Mouse (Mus musculus): ENCODE results near the gene Zfp941.

Zfp941 gene

DNA sequence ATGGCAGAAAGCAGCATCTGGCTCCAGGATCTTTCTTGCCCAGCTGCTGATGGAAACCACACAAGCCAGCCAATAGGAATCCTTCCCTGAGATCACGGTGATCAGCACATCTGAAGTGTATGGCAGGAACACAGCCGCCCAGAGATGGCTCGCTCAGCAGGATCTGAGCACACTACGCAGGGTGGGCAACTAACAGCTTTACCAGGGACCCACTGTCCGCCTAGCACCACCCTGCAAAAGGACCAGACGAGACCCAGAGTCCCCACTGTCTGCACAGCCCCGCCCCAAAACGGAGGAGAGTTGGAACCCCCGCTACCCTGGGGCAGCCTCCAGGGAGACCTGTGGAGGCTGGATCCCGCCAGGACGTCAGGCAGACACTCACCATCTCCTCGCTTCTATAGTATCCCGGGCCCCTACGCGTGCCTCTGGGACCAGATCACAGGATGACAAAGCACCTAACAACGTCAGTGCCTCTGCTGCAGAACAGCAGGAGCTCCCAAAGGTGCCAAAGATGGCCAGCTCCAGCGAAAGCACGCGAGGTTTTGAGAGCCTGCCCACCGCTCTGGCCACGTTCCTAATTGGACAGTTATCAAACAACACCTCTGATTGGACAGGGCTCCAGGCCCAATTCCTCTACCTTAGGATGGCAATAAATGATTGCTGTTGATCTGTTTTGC, at the start of gene Zfp941:
Gene Zfp941 (minus strand): TSS at position 526 of the 677 bp plus-strand sequence.
- DNase-seq (ENCODE audit: extremely low spot score, low read depth, low spot score), result peak; percentile 39

DNA sequence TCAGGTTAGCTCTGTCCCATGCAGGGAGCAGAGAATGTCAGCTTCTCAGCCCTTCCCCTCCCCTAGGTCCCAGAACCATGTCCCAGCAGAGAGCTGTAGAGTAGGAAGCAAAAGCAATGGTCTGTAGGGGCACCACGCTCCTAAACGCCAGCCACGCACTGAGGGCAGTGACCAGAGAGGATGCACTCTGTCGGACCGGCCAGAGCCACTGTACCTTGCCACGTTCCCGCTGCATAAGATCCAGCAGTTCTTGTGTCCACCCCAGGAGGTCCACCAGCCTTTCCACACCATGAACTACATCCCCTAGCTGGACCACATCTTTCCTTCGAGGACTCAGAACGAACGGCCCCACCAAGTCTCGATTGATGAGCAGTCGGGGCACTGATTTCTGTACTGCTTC, 42.8 kb upstream of the Zfp941 start:
- DNase-seq (ENCODE audit: extremely low spot score, low read depth, low spot score), result no peak

DNA sequence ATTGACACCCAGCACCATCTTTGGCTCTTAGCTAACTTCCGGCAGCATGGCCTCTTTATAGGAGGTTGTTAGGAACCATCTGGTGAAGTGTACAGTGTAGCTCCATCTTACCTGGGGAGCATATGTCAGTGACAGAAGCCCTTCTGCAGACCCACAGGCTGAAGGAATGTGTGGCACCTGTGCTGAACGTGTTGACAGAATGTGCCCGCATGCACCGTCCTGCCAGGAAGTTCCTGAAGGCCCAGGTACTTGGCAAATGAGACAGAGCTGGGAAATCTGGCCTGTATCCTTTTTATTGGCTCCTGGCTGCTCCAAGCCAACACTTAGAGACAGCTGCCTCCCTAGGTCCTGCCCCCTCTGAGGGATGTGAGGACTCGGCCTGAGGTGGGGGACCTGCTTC, 38.8 kb upstream of the Zfp941 start:
- DNase-seq (ENCODE audit: extremely low spot score, low read depth, low spot score), result no peak

GRCm38 (mm10) chr7:140859997-140860396, 38.0 kb upstream of the Zfp941 start:
- DNase-seq (ENCODE audit: extremely low spot score, low read depth, low spot score), result no peak

DNA sequence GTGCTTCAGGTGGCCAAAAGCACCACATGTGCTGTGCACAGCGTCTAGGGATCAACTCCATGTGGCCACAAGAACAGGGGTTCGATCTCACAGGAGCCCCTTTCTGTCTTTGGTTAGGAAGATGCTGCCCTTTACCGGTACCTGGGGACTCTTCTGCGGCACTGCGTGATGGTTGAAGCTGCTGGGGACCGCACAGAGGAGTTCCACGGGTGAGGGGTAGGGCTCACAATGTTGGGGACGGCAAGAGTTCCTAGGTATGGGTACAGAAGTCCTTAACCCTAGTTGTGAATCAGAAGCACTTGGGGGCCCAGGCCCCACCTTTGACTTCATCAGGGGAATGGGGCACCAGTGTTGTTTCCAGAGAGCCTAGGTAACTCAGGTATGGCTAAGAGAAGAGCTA, 36.8 kb upstream of the Zfp941 start:
- no peak for DNase-seq (ENCODE audit: extremely low spot score, low read depth, low spot score)

DNA sequence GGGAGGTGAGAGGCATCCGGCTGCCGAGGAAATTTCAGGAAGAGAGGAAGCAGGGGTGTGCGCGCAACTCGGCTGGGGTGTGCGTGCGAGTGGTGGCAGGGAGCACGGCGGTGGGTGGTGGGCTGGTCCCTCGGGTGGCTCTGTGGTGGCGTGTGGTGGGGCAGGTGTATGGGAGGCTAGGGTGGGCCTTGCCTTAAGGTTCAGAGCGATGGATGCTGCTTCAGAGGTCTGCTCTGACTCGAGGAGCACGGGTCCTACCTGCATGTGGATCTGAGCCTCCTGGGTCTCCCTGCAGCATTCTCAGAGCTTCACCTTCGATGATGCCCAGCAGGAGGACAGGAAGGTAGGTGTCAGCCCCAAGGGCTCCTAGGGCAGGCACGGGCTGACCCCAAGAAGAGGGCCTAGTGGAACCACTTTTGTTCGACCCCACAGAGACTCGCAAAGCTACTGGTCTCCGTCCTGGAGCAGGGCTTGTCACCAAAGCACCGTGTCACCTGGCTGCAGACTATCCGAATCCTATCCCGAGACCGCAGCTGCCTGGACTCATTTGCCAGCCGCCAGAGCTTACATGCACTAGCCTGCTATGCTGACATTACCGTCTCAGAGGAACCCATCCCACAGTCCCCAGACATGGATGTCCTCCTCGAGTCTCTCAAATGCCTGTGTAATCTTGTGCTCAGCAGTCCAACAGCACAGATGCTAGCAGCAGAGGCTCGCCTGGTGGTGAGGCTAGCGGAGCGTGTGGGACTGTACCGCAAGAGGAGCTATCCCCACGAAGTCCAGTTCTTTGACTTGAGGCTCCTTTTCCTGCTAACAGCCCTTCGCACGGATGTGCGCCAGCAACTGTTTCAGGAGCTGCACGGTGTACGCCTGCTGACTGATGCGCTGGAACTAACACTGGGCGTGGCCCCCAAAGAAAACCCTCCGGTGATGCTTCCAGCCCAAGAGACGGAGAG, 35.9 kb upstream of the Zfp941 start, which contains the start of gene Bet1l:
Gene Bet1l (minus strand): TSS at position 28 of the 956 bp plus-strand sequence.
- no peak for DNase-seq (ENCODE audit: extremely low spot score, low read depth, low spot score)

DNA sequence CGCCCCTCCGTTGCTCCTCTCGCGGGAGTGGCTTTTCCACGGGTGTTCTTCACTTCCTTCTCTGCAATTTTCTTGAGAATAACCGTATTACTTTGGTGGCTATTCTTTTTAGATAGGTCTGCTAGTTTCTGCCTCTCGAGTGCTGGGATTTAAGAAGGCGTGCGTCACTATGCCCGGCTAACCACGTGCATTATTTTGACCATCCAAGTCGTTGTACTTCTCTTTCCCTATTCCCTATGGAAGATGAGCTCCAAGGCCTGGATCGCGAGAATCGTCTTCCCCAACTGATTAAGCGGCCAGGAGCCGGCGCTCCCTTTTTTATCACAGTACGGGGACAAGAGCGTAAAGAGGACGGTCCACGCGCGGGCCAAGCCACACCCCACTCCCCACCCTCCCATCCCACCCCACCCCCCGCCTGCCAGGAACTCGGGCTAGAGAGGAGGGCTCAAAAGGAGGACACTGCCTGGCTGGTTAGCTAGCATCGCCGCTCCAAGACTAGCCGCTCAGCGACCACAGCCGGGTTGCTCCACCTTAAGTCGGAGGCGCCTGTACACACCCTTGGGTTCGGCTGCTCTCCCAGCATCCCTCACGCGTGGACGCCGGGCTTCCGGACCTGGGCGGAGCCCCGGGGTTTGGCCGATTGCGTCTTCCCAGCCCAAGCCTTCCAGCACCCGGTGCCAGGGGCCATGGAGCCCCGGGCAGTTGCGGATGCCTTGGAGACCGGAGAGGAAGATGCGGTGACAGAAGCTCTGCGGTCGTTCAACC, 35.0 kb upstream of the Zfp941 start, which contains the start of gene Ric8a:
Gene Ric8a (plus strand): TSS at position 173 of the 765 bp plus-strand sequence.
- DNase-seq (ENCODE audit: extremely low spot score, low read depth, low spot score), result peak; percentile 12

GRCm38 (mm10) chr7:140855860-140856784, 34.1 kb upstream of the Zfp941 start, which contains the start of gene Gm45785:
TSS of gene Gm45785 (minus strand) at chr7:140856331.
- DNase-seq (ENCODE audit: extremely low spot score, low read depth, low spot score), result peak; percentile 86

DNA sequence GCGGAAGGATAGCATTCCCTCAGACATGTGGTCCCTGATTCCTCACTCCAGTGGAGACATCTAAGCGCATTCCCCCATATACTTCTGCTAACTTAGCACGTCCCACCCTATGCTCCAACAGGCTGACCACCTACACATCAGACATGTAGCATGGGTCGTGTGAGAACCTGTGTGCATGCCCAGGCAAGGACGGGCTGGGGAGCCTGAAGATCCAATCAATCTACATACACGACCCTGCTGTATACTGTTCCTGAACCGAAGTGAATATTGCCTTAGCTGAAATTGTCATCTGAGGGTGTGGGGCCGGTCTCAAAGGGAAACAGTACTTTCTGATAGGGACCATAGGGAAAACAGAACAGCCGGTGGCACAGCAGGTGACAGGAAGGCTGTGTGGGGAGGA, 33.2 kb upstream of the Zfp941 start:
- DNase-seq (ENCODE audit: extremely low spot score, low read depth, low spot score), result no peak

GRCm38 (mm10) chr7:140854483-140854882, 32.5 kb upstream of the Zfp941 start:
- no peak for DNase-seq (ENCODE audit: extremely low spot score, low read depth, low spot score)

DNA sequence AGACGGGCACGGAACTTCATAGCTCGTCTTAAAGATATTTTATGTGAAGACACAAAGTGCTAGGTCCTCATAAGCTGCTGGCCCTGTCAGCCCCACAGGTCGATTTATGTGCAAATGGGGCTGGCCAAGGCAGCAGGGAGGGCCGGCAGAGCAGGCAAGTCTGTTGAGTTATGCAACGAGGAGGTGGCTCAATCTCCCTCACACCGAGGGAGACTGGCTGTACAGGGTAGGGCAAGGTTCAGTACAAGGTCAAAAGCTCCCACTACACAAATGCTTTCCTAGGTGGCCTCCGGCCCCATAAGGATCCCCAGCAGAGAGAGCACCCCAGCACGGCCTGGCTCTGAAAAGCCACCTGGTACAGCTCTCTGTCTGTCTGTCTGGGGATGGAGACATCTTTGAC, 31.4 kb upstream of the Zfp941 start:
- no peak for DNase-seq (ENCODE audit: extremely low spot score, low read depth, low spot score)

DNA sequence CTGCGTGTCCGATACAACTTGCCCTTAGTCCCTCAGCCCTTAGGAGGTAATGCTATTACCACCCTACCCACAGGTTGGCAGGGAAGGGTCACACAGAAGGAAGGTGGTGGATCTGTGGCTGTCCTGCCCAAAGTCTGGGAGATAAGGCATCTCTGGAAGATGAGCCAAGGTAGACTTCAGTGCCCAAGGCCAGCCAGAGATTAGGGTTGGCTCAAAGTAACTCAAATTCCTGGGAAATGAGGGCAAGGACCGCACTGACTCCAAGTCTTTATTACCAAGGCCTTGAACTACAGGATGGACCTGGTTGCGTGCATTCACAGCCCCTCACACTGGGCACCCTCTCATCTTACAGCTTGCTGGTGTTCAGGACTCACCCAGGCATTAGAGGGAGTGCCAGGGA, 29.9 kb upstream of the Zfp941 start:
- no peak for DNase-seq (ENCODE audit: extremely low spot score, low read depth, low spot score)

DNA sequence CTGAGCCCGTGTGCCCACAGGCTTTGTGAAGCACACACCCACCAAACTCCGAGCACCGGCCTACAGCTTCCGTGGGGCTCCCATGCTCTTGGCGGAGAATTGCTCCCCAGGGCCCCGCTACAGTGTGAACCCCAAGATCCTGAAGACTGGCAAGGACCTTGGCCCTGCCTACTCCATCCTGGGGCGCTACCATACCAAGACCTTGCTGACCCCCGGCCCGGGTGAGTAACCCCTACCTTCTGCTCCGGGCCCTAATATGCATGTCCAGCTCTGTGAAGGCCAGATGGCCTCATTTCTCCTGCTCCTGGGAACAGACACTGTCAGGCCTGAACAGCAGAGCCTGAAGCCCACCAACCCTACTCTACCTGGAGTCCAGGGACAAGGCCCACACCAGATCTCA, 26.6 kb upstream of the Zfp941 start:
- no peak for DNase-seq (ENCODE audit: extremely low spot score, low read depth, low spot score)

DNA sequence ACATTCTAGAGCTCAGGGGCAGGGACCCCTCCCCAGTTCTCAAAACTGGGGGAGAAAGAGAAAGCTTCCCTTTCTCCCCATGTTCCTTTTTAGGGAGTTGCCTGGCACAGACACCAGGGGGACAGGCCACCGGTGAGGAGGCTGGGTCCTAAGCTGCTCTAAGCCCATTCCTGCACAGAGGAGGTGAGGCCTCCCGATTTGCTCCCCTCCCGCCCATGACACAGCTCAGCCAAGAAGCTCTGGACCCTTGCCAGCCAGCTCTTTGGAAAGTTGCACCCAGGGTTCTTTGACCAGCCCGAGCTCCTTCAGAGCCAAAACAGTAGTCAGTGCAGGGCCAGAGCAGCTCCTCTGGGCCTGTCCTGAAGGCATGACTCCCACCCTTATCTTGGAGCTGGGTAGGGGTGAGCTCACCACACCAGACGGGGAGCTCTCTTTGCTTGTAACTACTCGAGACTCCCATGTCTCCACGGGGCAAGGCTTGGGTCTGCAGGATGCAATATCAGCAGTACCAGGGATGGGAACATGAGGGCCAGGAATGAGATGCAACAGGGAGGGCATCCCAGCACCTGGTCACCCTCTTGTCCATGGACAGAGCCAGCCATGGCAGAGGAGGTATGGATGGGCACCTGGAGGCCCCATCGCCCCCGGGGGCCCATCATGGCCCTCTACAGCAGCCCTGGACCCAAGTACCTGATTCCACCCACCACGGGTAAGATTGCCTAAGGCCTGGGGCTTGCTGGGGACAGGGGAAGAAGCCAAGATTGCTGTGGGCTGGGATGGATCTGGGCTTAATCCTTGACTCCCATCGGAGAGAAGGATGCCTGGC, 26.0 kb upstream of the Zfp941 start, which contains the start of gene Odf3:
Gene Odf3 (plus strand): TSS at position 51 of the 826 bp plus-strand sequence.
- DNase-seq (ENCODE audit: extremely low spot score, low read depth, low spot score), result no peak

DNA sequence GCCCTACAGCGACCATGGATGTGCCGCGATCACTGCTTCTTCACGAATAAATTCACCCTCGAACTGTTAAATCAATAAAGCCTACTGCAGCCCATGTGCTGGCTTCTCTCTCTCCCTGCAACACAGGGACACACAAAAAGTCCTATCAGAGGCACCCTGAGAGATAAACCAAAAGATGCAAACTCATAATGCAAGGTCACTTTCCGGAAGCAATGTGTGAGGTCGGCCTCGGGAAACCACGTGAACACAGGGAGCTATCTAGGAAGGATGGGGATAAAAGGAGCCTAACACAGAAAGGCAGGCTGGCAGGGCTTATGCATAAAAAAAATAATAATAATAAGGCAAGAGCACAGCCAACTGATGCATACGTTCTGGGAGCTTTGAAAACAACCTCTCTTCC, 24.7 kb upstream of the Zfp941 start:
- no peak for DNase-seq (ENCODE audit: extremely low spot score, low read depth, low spot score)

DNA sequence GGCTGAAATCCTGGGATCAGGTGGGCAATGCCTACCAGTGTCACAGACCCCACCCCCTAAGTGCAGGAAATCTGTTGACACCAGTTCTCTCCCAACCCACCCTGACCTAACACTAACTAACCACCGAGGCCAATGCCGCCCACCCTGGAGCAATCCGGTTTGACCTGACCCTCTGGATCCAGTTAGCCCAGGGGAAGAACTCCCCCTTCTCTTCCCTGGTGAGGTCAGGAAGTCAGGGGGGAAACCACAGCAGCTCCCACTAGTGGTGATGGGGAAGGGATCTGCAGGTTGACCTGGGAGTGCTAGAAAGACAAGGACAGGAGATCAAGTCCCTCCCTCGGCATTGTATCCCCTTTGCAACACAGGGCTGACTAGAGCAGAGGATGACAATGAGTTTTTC, 23.7 kb upstream of the Zfp941 start:
- no peak for DNase-seq (ENCODE audit: extremely low spot score, low read depth, low spot score)

DNA sequence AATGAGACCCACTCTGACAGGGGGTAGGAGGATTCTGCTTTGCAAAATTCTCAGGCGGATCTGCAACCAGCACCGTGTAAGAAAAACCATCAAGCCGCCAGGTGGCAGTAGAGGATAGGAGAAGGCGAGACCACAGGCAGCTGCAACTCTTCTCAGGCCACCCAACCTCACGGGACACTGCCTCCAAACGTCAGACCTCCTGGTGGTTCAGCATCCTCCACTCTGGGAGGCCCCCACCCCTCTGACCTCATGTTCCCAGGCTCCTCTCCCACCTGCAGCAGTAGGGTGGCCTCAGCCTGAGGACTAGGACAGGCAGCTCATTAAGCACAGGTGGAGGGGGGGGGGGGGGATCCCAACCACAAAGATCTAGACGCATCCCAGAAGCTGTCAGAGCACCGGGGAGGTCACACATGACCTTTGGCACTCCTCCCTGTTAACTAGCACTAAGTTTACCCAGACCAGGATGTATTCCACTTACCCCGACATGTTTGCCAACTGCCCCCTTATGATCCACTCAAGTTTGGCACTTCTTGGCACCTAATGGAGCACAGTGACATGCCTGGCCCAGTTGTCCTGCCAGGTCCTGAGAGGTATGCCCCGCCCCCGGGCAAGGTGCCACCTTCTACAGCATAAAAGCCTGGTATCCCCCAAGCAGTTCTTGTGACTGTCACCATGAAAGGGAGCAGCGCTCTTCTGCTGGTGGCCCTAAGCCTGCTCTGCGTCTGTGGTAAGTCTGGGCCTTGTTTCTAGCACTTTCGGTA, 23.1 kb upstream of the Zfp941 start, which contains the start of gene Scgb1c1:
Gene Scgb1c1 (plus strand): TSS at position 643 of the 761 bp plus-strand sequence.
- DNase-seq (ENCODE audit: extremely low spot score, low read depth, low spot score), result peak; percentile 76

DNA sequence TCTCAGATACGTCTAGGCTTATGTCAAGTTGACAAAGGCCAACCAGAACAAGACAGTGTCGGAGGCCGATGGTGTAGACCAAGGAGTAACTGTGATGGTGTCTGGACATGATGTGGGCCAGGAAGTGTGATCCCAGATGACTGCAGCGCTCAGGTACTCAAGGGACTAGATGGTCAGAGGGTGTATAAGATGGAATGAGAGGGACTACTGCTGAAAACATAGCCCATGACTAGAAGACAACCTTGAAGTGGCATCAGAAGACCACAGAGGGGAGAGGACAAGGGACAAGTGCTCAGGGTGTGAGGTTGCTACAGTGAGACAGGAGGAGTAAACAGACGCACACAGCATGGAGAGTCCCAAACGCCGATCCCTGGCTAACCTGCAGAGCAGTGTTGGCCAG, 21.8 kb upstream of the Zfp941 start:
- no peak for DNase-seq (ENCODE audit: extremely low spot score, low read depth, low spot score)
